Mouse (Mus musculus): Measurements from ENCODE around the gene Deaf1.
A peak's percentile ranks its signal among the peaks of the same experiment; 100 is the strongest.

- no peak for TF ChIP-seq CTCF (IDR thresholded peaks at IDR 0.05)
- TF ChIP-seq EP300 (IDR thresholded peaks at IDR 0.05) = peak; percentile 80
Measured at GRCm38 (mm10) chr7:141340476-141340875, 13.0 kb upstream of the Deaf1 start.

All from lung, postnatal 0 days (tissue).